Mouse (Mus musculus) heart, adult 2 months (tissue): ENCODE measurements around the gene Ctxn1. TPM values are rescaled to one million over a fixed set of nuclear protein-coding genes. Genes with fewer than 3 reads are reported as not detected.

ENCODE experiments used
- DNase-seq, 2 experiments: peaks; one replicate each; pipeline ENCODE4 v3.0.0; 2021
- H3K27ac ChIP-seq: fragments of 200-600 bp; 2 replicates; pipeline ENCODE4 v1.8.1; 2022
- H3K27me3 ChIP-seq: fragments of 200-500 bp; 2 replicates; pipeline ENCODE4 v1.6.1; 2012; ENCODE audit warnings: mild to moderate bottlenecking, low read length, inconsistent platforms, mixed read lengths; ENCODE audit not compliant: control insufficient read depth, insufficient read depth
- H3K36me3 ChIP-seq: fragments of 200-500 bp; 2 replicates; pipeline ENCODE4 v1.6.1; 2012; ENCODE audit warnings: low read length, inconsistent platforms; ENCODE audit not compliant: control insufficient read depth, insufficient read depth
- H3K4me1 ChIP-seq: fragments of 200-500 bp; 2 replicates; pipeline ENCODE4 v1.6.1; 2011; ENCODE audit warnings: low read length; ENCODE audit not compliant: control insufficient read depth, insufficient read depth
- H3K4me3 ChIP-seq: fragments of 200-600 bp; 2 replicates; pipeline ENCODE4 v1.8.1; 2022
- H3K79me2 ChIP-seq: fragments of 200-500 bp; replicated peaks from 2 replicates; pipeline ENCODE4 v1.6.1; 2012; ENCODE audit warnings: mild to moderate bottlenecking, inconsistent platforms, low read length, moderate library complexity, mixed read lengths; ENCODE audit not compliant: control insufficient read depth, insufficient read depth
- H3K9ac ChIP-seq: fragments of 200-500 bp; 2 replicates; pipeline ENCODE4 v1.6.1; 2012; ENCODE audit warnings: low read depth, mild to moderate bottlenecking, control low read depth, inconsistent platforms, low read length, mixed read lengths
- CTCF ChIP-seq: fragments of 200-600 bp; IDR thresholded peaks from 2 replicates; pipeline ENCODE4 v1.8.1; 2022; ENCODE audit warnings: antibody characterized with exemption, mild to moderate bottlenecking, moderate library complexity
- EP300 ChIP-seq: fragments of 200-500 bp; IDR thresholded peaks from 2 replicates; pipeline ENCODE4 v1.6.1; 2011; ENCODE audit warnings: low read depth, low read length, control low read depth; ENCODE audit not compliant: insufficient read depth
- POLR2A ChIP-seq: fragments of 200-500 bp; IDR thresholded peaks from 2 replicates; pipeline ENCODE4 v1.6.1; 2011; ENCODE audit warnings: mild to moderate bottlenecking, low read depth, low read length, control low read depth; ENCODE audit not compliant: insufficient read depth
- WGBS: fragments of 180-500 bp; shearing (Covaris S2); methylation state at CpG from one replicate; pipeline ENCODE4 v1.1.7; 2018; 5-methylcytosine and 5-hydroxymethylcytosine counted together
- intact Hi-C: fragments of 180-260 bp; cut with DNase I; formaldehyde crosslinking; loops from one replicate; pipeline ENCODE4 v1.15.1; 2025
- polyA plus RNA-seq: library from polyadenylated mRNA; depleted of rRNA; stranded (reverse); fragments of >200 nt; gene quantifications from 2 replicates; pipeline ENCODE4 v1.2.3, GENCODE M21; 2012
- total RNA-seq, 2 experiments: library from RNA; stranded (reverse); gene quantifications; 2 replicates each; pipeline ENCODE4 v1.2.3; 2021

Gene Ctxn1
- total and polyA plus RNA-seq, 3 experiments = 0.60 to 5.7 (median 0.91) TPM

GRCm38 (mm10) chr8:4247951-4248540 is 11.0 kb downstream of the Ctxn1 start, which contains the start of gene Tgfbr3l:
Gene Tgfbr3l, plus strand, starts transcription at chr8:4248214.
- H3K79me2 ChIP-seq = no peaks in the 10 kb centered on the region
- intact Hi-C loops = no loop called here
- H3K9ac ChIP-seq = no peak within 1 kb of the TSS; the same call in 1 of the 2 replicates
- H3K4me1 ChIP-seq = peaks cover 2% of the 10 kb centered on the region
- H3K27ac ChIP-seq = no peak within 1 kb of the TSS
- no peak for DNase-seq
- no peak within 1 kb of the TSS for H3K4me3 ChIP-seq
- no peak for TF ChIP-seq CTCF
- TF ChIP-seq EP300 = no peak
- no peak for TF ChIP-seq POLR2A
- H3K27me3 ChIP-seq = no peaks in the 10 kb centered on the region
- WGBS = 86% methylated on average over 15 of the region's 15 CpGs
- H3K36me3 ChIP-seq = no peaks in the 10 kb centered on the region

DNA sequence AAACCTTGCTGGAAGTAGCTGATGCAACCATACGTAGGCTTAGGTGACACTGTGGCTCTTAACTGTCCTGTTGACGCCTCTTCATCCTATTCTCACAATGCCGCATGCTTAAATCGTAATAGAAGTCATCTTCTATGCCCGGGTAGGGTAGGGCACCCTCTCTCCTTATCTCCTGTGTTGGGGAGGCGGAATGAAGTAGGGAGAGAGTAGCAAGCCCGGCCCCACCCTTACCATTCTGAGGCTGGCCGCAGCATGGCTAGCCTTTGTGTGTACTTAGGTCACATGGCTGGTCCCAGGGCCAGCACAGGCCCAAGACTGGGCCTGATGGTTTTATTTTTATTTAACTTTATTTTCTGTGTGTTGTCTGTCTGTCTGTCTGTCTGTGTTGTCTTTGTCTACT is 11.8 kb downstream of the Ctxn1 start:
- 85% methylated on average over 8 of the region's 8 CpGs for WGBS
- no peak overlapping the region for H3K4me3 ChIP-seq
- no peak for DNase-seq
- H3K9ac ChIP-seq = no peak overlapping the region
- no peaks in the 10 kb centered on the region for H3K4me1 ChIP-seq
- no peak overlapping the region for H3K27ac ChIP-seq
- H3K27me3 ChIP-seq = no peaks in the 10 kb centered on the region
- TF ChIP-seq POLR2A (no peak), EP300 (no peak), CTCF (no peak)
- no peaks in the 10 kb centered on the region for H3K36me3 ChIP-seq
- H3K79me2 ChIP-seq = no peaks in the 10 kb centered on the region
- intact Hi-C loops = no loop called here

- H3K36me3 ChIP-seq = no peaks in the 10 kb centered on the region
- no peaks in the 10 kb centered on the region for H3K4me1 ChIP-seq
- H3K79me2 ChIP-seq = no peaks in the 10 kb centered on the region
- intact Hi-C loops = no loop called here
- TF ChIP-seq EP300 (no peak), CTCF (no peak), POLR2A (no peak)
- no peak overlapping the region for H3K27ac ChIP-seq
- H3K9ac ChIP-seq = no peak overlapping the region
- WGBS = 86% methylated on average over 13 of the region's 13 CpGs
- no peaks in the 10 kb centered on the region for H3K27me3 ChIP-seq
- no peak for DNase-seq
- no peak overlapping the region for H3K4me3 ChIP-seq
Observed at GRCm38 (mm10) chr8:4245737-4246136, 13.3 kb downstream of the Ctxn1 start.

DNA sequence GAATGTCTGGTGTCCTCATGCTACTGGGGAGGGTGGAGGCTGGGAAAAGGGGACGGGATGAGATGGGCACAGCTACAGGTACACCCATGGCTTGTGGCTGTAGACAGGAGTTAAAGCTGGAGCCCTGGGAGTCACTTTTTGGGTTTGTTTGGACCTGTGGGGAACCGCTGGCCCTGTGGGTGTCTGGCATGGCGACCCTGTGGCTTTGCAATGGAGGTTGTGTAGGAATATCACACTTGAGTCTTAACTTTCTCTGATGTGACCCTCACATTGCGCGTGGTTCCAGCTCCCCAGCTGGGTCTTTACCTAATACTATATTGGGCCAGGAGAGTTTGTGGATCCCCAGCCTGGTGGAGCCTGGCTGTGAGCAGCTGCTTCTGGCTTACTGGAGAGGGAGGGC is 14.0 kb downstream of the Ctxn1 start:
- no peaks in the 10 kb centered on the region for H3K27me3 ChIP-seq
- H3K9ac ChIP-seq = no peak overlapping the region
- H3K4me3 ChIP-seq = no peak overlapping the region
- no peak for DNase-seq
- TF ChIP-seq CTCF (no peak), EP300 (no peak), POLR2A (no peak)
- WGBS = 94% methylated on average over 5 of the region's 5 CpGs
- intact Hi-C loops = no loop called here
- no peaks in the 10 kb centered on the region; the same call in 1 of the 2 replicates for H3K36me3 ChIP-seq
- no peaks in the 10 kb centered on the region; the same call in 1 of the 2 replicates for H3K4me1 ChIP-seq
- no peaks in the 10 kb centered on the region for H3K79me2 ChIP-seq
- H3K27ac ChIP-seq = no peak overlapping the region

DNA sequence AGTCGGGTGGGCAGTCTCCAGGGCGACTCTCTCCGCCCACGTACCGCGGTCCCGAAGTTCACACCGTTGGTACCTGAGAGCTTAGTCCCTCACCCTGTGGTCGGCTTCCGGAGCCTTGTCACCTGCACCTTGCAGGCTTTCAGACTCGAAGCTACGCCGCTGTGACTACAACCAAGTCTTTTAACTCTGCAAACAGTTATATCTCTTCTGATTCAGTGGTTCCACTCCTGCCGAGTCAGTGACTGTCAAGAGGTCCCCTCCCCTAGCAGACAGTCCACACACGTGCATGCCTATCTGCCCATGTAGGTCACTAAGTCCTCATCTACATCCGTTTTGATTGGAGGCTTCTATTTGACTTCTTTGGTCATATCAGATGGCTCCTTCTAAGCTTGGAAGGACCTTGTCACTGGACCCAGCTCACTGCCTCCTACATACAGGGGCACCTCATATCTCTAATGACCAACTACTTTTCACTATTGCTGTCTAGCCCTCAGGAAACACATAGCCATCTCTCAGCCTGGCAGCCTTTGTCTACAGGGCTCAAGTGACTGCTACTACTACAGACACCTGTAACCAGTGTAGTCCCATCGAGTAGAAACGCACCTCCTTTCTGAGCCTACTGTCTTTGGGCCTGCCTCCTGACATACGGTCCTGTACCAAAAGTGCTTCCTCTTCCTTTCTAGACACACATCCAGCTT is 19.7 kb downstream of the Ctxn1 start:
- peak overlapping the region; percentile 74 for H3K4me3 ChIP-seq
- TF ChIP-seq EP300 = no peak
- no peak for TF ChIP-seq POLR2A
- no peak for TF ChIP-seq CTCF
- no peak for DNase-seq
- WGBS = 6% methylated on average over 19 of the region's 19 CpGs
- no peaks in the 10 kb centered on the region for H3K27me3 ChIP-seq
- peaks cover 4% of the 10 kb centered on the region; the same call in 1 of the 2 replicates for H3K79me2 ChIP-seq
- H3K27ac ChIP-seq = peak overlapping the region; percentile 85
- H3K4me1 ChIP-seq = peaks cover 5% of the 10 kb centered on the region
- peak overlapping the region; percentile 90 for H3K9ac ChIP-seq
- H3K36me3 ChIP-seq = no peaks in the 10 kb centered on the region; the same call in 1 of the 2 replicates
- intact Hi-C loops = loop anchor here (1.0 to 5.0 kb wide), 6 partner anchors 13 to 438 kb away; partner anchors contain the start of genes Cers4, Evi5l and Timm44
